Mouse (Mus musculus) forebrain, embryonic 14.5 days (tissue): ENCODE results near the gene Mapre3. TPM values are rescaled to one million over a fixed set of nuclear protein-coding genes. Genes with fewer than 3 reads are reported as not detected.
A peak's percentile ranks its signal among the peaks of the same experiment; 100 is the strongest.

Experiments used
- ATAC-seq: fragments of 200-750 bp; cut with Nextera tagmentation; 2 replicates; pipeline ENCODE4 v1.8.0; 2017; ENCODE audit warnings: mild to moderate bottlenecking, moderate library complexity
- DNase-seq: peaks from one replicate; pipeline ENCODE4 v3.0.0-alpha.2; 2015; ENCODE audit warnings: low spot score
- H3K27ac ChIP-seq: fragments of 300-500 bp; sonication (generic); 2 replicates; pipeline ENCODE4 v1.5.1; 2014; ENCODE audit warnings: low read depth, mild to moderate bottlenecking, control low read depth, low read length, moderate library complexity
- H3K27me3 ChIP-seq: fragments of 300-500 bp; sonication (generic); replicated peaks from 2 replicates; pipeline ENCODE4 v1.6.1; 2014; ENCODE audit warnings: low read length, control low read depth, mixed read lengths; ENCODE audit not compliant: control insufficient read depth, insufficient read depth
- H3K36me3 ChIP-seq: fragments of 300-500 bp; sonication (generic); 2 replicates; pipeline ENCODE4 v1.6.1; 2014; ENCODE audit warnings: low read length, control low read depth; ENCODE audit not compliant: control insufficient read depth, insufficient read depth
- H3K4me1 ChIP-seq: fragments of 300-500 bp; sonication (generic); 2 replicates; pipeline ENCODE4 v1.6.1; 2014; ENCODE audit warnings: antibody characterized with exemption, low read length, control low read depth; ENCODE audit not compliant: control insufficient read depth, insufficient read depth
- H3K4me2 ChIP-seq: fragments of 300-500 bp; sonication (generic); 2 replicates; pipeline ENCODE4 v1.6.1; 2014; ENCODE audit warnings: mild to moderate bottlenecking, control low read depth, low read length
- H3K4me3 ChIP-seq: fragments of 300-500 bp; sonication (generic); 2 replicates; pipeline ENCODE4 v1.5.1; 2014; ENCODE audit warnings: low read depth, low read length, control low read depth
- H3K9ac ChIP-seq: fragments of 300-500 bp; sonication (generic); 2 replicates; pipeline ENCODE4 v1.6.1; 2014; ENCODE audit warnings: mild to moderate bottlenecking, low read length, control low read depth, moderate library complexity
- H3K9me3 ChIP-seq: fragments of 300-500 bp; sonication (generic); replicated peaks from 2 replicates; pipeline ENCODE4 v1.6.1; 2016; ENCODE audit warnings: low read length, control low read depth, mixed read lengths; ENCODE audit not compliant: control insufficient read depth
- WGBS: fragments of 180-500 bp; shearing (Covaris S2); extraction: QIAGEN DNeasy Blood & Tissue Kit; methylation state at CpG from one replicate; pipeline ENCODE4 v1.1.7; 2014; 5-methylcytosine and 5-hydroxymethylcytosine counted together
- polyA plus RNA-seq: library from polyadenylated mRNA; unstranded; fragments of >200 nt; fragmentation: Nextera tagmentation; extraction: Ambion mirVana; gene quantifications from 2 replicates; pipeline ENCODE4 v1.2.1, GENCODE M21; 2014

Mapre3 gene
- polyA plus RNA-seq, 1 experiment from 2014 or later: 66.1 TPM

GRCm38 (mm10) chr5:30816261-30816791 is 1.9 kb downstream of the Mapre3 start:
- no peak overlapping the region for H3K27ac ChIP-seq
- no peaks in the 10 kb centered on the region for H3K27me3 ChIP-seq
- H3K4me1 ChIP-seq: peaks cover 21% of the 10 kb centered on the region
- peak overlapping the region; percentile 40 for H3K9ac ChIP-seq
- no peaks in the 10 kb centered on the region for H3K9me3 ChIP-seq
- no peak for ATAC-seq
- H3K4me3 ChIP-seq: 0 out of 2 replicates have a peak overlapping the region, but pooled peaks have one; percentile 8
- H3K4me2 ChIP-seq: peak overlapping the region; percentile 68
- H3K36me3 ChIP-seq: no peaks in the 10 kb centered on the region
- no peak for DNase-seq
- WGBS: 73% methylated on average over 8 of the region's 8 CpGs

GRCm38 (mm10) chr5:30818758-30819309 is 4.4 kb downstream of the Mapre3 start:
- Histone ChIP-seq H3K27ac (no peak overlapping the region), H3K9ac (no peak overlapping the region), H3K36me3 (no peaks in the 10 kb centered on the region), H3K4me1 (peaks cover 21% of the 10 kb centered on the region), H3K4me3 (no peak overlapping the region), H3K4me2 (no peak overlapping the region), H3K9me3 (no peaks in the 10 kb centered on the region), H3K27me3 (no peaks in the 10 kb centered on the region)
- WGBS: 94% methylated on average over 8 of the region's 8 CpGs
- ATAC-seq (no peak), DNase-seq (no peak)

DNA sequence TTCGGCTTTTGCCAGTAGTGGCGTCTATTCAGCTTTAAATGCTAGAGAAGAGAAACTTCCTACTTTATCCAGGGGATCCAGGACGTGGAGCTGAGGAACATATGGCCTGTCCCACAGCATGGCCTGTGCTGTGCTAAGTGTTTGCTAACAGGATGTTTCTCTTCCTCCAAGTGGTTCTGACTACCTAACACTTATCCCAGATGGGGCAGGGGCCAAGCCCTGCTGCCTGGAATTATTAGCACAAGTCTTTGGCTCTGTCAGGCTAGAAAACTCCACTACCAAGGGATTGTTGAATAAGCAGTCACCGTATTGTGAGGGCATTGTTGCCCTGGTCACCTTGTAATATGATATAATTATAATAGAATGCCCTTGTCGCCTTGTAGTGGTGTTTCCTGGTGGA is 8.2 kb downstream of the Mapre3 start:
- Histone ChIP-seq H3K9me3 (no peaks in the 10 kb centered on the region), H3K27ac (no peak overlapping the region), H3K9ac (no peak overlapping the region), H3K4me3 (no peak overlapping the region), H3K4me1 (0 out of 2 replicates have a peak, but pooled peaks cover 3% of the 10 kb centered on the region), H3K4me2 (no peak overlapping the region), H3K27me3 (no peaks in the 10 kb centered on the region), H3K36me3 (no peaks in the 10 kb centered on the region)
- no peak for DNase-seq
- ATAC-seq: no peak
- 83% methylated on average over 5 of the region's 5 CpGs for WGBS

DNA sequence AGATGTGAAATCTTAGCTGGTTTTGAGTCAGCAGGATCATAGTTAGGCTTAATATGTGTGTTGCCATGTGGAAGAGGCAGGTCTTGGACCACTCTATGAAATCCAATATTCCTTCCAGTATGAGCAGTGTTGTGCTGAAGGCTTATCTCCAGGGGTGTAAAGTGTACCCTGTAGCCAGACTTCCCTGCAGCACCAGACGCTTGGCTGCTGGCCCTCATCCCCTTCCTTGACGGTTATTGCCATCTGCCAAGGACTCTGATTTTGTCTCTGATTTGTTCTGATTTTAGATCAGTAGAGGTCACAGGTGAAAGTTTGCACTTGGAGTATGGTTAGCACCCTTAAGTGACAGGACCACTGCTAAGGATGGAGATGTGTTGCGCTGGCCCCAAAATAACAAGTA is 8.7 kb downstream of the Mapre3 start:
- H3K36me3 ChIP-seq: no peaks in the 10 kb centered on the region
- no peak overlapping the region for H3K4me3 ChIP-seq
- ATAC-seq (no peak), DNase-seq (no peak)
- H3K9me3 ChIP-seq: no peaks in the 10 kb centered on the region
- no peaks in the 10 kb centered on the region for H3K27me3 ChIP-seq
- H3K9ac ChIP-seq: no peak overlapping the region
- H3K27ac ChIP-seq: no peak overlapping the region
- 83% methylated on average over 3 of the region's 3 CpGs for WGBS
- 0 out of 2 replicates have a peak, but pooled peaks cover 3% of the 10 kb centered on the region for H3K4me1 ChIP-seq
- H3K4me2 ChIP-seq: no peak overlapping the region

DNA sequence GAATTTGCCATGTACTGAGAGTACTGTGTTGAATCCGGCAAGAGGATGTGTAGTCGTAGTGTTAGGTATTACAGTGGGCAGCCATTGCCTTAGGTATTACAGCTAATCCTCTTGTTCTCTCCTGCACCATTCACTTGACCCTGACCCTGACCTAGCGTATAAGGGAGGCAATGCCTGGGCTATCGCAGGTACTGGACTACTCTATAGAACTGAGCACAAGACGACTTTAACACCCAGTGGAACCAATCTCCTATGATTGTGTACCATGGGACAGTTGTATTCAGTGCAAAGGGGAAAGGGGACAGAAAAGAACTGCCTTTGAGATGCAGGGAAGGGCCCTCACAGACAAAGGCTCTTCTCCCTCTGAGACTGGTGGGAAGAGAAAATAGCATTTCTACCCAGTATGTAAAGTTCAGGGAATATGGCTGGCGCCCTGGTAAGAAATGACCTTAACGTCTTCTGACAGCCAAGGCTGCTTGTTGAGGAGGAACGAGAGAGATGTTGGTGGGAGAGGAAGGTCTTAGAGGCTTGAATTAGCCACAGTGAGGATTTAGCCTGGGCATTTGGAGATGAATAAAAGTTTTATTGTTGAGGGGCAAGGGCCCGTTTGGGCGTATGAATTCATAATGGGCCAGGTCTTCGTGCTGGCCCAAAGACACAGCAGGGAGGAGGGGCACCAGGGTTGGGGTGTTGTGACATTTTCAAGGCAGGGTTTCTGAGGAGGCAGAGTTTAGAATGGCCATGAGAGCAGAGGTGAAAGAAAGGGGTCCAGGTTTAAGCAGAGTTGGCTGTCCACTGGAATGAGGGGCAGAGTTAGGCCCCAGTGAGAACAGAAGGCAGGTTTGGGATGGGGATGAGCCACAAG is 9.9 kb downstream of the Mapre3 start:
- Histone ChIP-seq H3K9ac (no peak overlapping the region), H3K4me3 (no peak overlapping the region), H3K4me1 (0 out of 2 replicates have a peak, but pooled peaks cover 3% of the 10 kb centered on the region), H3K27me3 (no peaks in the 10 kb centered on the region), H3K36me3 (no peaks in the 10 kb centered on the region), H3K9me3 (no peaks in the 10 kb centered on the region), H3K4me2 (no peak overlapping the region), H3K27ac (no peak overlapping the region)
- DNase-seq (no peak), ATAC-seq (no peak)
- WGBS: 41% methylated on average over 11 of the region's 11 CpGs

GRCm38 (mm10) chr5:30825166-30825565 is 10.7 kb downstream of the Mapre3 start:
- Histone ChIP-seq H3K27ac (no peak overlapping the region), H3K27me3 (no peaks in the 10 kb centered on the region), H3K4me1 (0 out of 2 replicates have a peak, but pooled peaks cover 3% of the 10 kb centered on the region), H3K9me3 (no peaks in the 10 kb centered on the region), H3K4me3 (no peak overlapping the region), H3K9ac (0 out of 2 replicates have a peak overlapping the region, but pooled peaks have one; percentile 13), H3K36me3 (no peaks in the 10 kb centered on the region), H3K4me2 (no peak overlapping the region)
- DNase-seq: no peak
- ATAC-seq: no peak
- 65% methylated on average over 10 of the region's 10 CpGs for WGBS

DNA sequence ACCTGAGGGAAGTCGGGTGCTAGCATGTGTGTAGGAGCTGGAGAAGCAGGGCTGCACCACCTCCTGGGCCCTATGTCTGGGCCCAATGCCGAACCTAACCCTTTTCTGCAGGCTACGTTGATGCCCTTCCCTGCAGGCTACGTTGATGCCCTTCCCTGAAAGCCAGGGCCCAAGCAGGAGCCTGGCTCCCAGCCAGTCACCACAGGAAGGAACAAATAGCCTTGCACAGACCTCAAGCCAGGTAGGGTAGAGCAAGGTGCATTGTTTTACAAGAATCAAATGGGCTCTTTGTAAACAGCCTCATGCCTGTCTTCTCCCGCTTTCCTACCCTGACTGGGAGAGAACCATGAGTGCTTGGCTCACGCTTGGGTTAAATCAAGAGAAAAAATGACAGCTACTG is 11.4 kb downstream of the Mapre3 start:
- H3K9ac ChIP-seq: no peak overlapping the region
- H3K36me3 ChIP-seq: no peaks in the 10 kb centered on the region
- no peak overlapping the region for H3K27ac ChIP-seq
- no peaks in the 10 kb centered on the region for H3K27me3 ChIP-seq
- 68% methylated on average over 6 of the region's 6 CpGs for WGBS
- H3K4me3 ChIP-seq: no peak overlapping the region
- H3K4me1 ChIP-seq: 0 out of 2 replicates have a peak, but pooled peaks cover 3% of the 10 kb centered on the region
- no peak for ATAC-seq
- no peak for DNase-seq
- H3K9me3 ChIP-seq: no peaks in the 10 kb centered on the region
- no peak overlapping the region for H3K4me2 ChIP-seq

- Histone ChIP-seq H3K27me3 (no peaks in the 10 kb centered on the region), H3K4me3 (no peak overlapping the region), H3K4me2 (no peak overlapping the region), H3K27ac (no peak overlapping the region), H3K4me1 (no peaks in the 10 kb centered on the region), H3K9ac (no peak overlapping the region), H3K36me3 (0 out of 2 replicates have a peak, but pooled peaks cover 5% of the 10 kb centered on the region), H3K9me3 (peaks cover 3% of the 10 kb centered on the region; the same call in 1 of the 2 replicates)
- WGBS: 85% methylated on average over 3 of the region's 3 CpGs
- ATAC-seq: no peak
- no peak for DNase-seq
Observed at GRCm38 (mm10) chr5:30833416-30833815, 19.0 kb downstream of the Mapre3 start.
